Mouse (Mus musculus): ENCODE results near the gene Tet2. TPM values are rescaled to one million over a fixed set of nuclear protein-coding genes. Genes with fewer than 3 reads are reported as not detected.

Gene Tet2
- polyA plus RNA-seq, 1 experiment from 2014 or later = 19.7 TPM

- H3K9ac ChIP-seq (ENCODE audit: low read length) = no peak overlapping the region
- H3K36me3 ChIP-seq (ENCODE audit: control insufficient read depth, insufficient read depth, low read length) = no peaks in the 10 kb centered on the region
- H3K4me2 ChIP-seq (ENCODE audit: low read length) = no peak overlapping the region
- H3K27me3 ChIP-seq (replicated peaks; ENCODE audit: control insufficient read depth, insufficient read depth, low read length) = no peaks in the 10 kb centered on the region
- WGBS = 91% methylated on average over 9 of the region's 9 CpGs
- no peaks in the 10 kb centered on the region for H3K9me3 ChIP-seq (ENCODE audit: control insufficient read depth, low read length)
- H3K4me3 ChIP-seq (ENCODE audit: low read depth, low read length) = no peak overlapping the region
- DNase-seq (ENCODE audit: low spot score) (no peak), ATAC-seq (replicated peaks; ENCODE audit: low FRiP score, low TSS enrichment, low read depth) (no peak)
- H3K27ac ChIP-seq (ENCODE audit: low read depth) = no peak overlapping the region
- no peaks in the 10 kb centered on the region for H3K4me1 ChIP-seq (replicated peaks; ENCODE audit: control insufficient read depth, insufficient read depth, low read length)
These were observed 34.7 kb upstream of the Tet2 start for GRCm38 (mm10) chr3:133579671-133580070.

- Histone ChIP-seq H3K27ac (ENCODE audit: low read depth) (no peak overlapping the region), H3K4me2 (ENCODE audit: low read length) (no peak overlapping the region), H3K27me3 (replicated peaks; ENCODE audit: control insufficient read depth, insufficient read depth, low read length) (no peaks in the 10 kb centered on the region), H3K4me3 (ENCODE audit: low read depth, low read length) (no peak overlapping the region), H3K4me1 (replicated peaks; ENCODE audit: control insufficient read depth, insufficient read depth, low read length) (no peaks in the 10 kb centered on the region), H3K36me3 (ENCODE audit: control insufficient read depth, insufficient read depth, low read length) (no peaks in the 10 kb centered on the region), H3K9me3 (ENCODE audit: control insufficient read depth, low read length) (no peaks in the 10 kb centered on the region), H3K9ac (ENCODE audit: low read length) (no peak overlapping the region)
- DNase-seq (ENCODE audit: low spot score) (no peak), ATAC-seq (replicated peaks; ENCODE audit: low FRiP score, low TSS enrichment, low read depth) (no peak)
- WGBS = 36% methylated on average over 9 of the region's 9 CpGs
These were observed 34.2 kb upstream of the Tet2 start for GRCm38 (mm10) chr3:133579140-133579539.

GRCm38 (mm10) chr3:133574969-133575368, 30.0 kb upstream of the Tet2 start:
- H3K9ac ChIP-seq (ENCODE audit: low read length) = no peak overlapping the region
- WGBS = 73% methylated on average over 6 of the region's 6 CpGs
- no peak for ATAC-seq (replicated peaks; ENCODE audit: low FRiP score, low TSS enrichment, low read depth)

GRCm38 (mm10) chr3:133571961-133572360, 27.0 kb upstream of the Tet2 start:
- no peaks in the 10 kb centered on the region for H3K9me3 ChIP-seq (ENCODE audit: control insufficient read depth, low read length)
- H3K4me3 ChIP-seq (ENCODE audit: low read depth, low read length) = no peak overlapping the region
- no peak overlapping the region for H3K27ac ChIP-seq (ENCODE audit: low read depth)
- no peaks in the 10 kb centered on the region for H3K36me3 ChIP-seq (ENCODE audit: control insufficient read depth, insufficient read depth, low read length)
- WGBS = 70% methylated on average over 5 of the region's 5 CpGs
- H3K4me2 ChIP-seq (ENCODE audit: low read length) = no peak overlapping the region
- ATAC-seq (replicated peaks; ENCODE audit: low FRiP score, low TSS enrichment, low read depth) (no peak), DNase-seq (ENCODE audit: low spot score) (no peak)
- H3K4me1 ChIP-seq (replicated peaks; ENCODE audit: control insufficient read depth, insufficient read depth, low read length) = no peaks in the 10 kb centered on the region
- no peak overlapping the region for H3K9ac ChIP-seq (ENCODE audit: low read length)
- no peaks in the 10 kb centered on the region for H3K27me3 ChIP-seq (replicated peaks; ENCODE audit: control insufficient read depth, insufficient read depth, low read length)

More at GRCm38 (mm10) chr3:133574969-133575368, 30.0 kb upstream of the Tet2 start:
- Histone ChIP-seq H3K27me3 (replicated peaks; ENCODE audit: control insufficient read depth, insufficient read depth, low read length) (no peaks in the 10 kb centered on the region), H3K4me3 (ENCODE audit: low read depth, low read length) (no peak overlapping the region), H3K9me3 (ENCODE audit: control insufficient read depth, low read length) (no peaks in the 10 kb centered on the region), H3K4me2 (ENCODE audit: low read length) (no peak overlapping the region), H3K36me3 (ENCODE audit: control insufficient read depth, insufficient read depth, low read length) (no peaks in the 10 kb centered on the region), H3K27ac (ENCODE audit: low read depth) (no peak overlapping the region), H3K4me1 (replicated peaks; ENCODE audit: control insufficient read depth, insufficient read depth, low read length) (no peaks in the 10 kb centered on the region)
- DNase-seq (ENCODE audit: low spot score) = no peak

- DNase-seq (ENCODE audit: low spot score) = no peak
- Histone ChIP-seq H3K4me2 (ENCODE audit: low read length) (no peak overlapping the region), H3K9me3 (ENCODE audit: control insufficient read depth, low read length) (no peaks in the 10 kb centered on the region), H3K4me3 (ENCODE audit: low read depth, low read length) (no peak overlapping the region), H3K4me1 (replicated peaks; ENCODE audit: control insufficient read depth, insufficient read depth, low read length) (no peaks in the 10 kb centered on the region), H3K27ac (ENCODE audit: low read depth) (no peak overlapping the region), H3K36me3 (ENCODE audit: control insufficient read depth, insufficient read depth, low read length) (no peaks in the 10 kb centered on the region), H3K27me3 (replicated peaks; ENCODE audit: control insufficient read depth, insufficient read depth, low read length) (no peaks in the 10 kb centered on the region), H3K9ac (ENCODE audit: low read length) (no peak overlapping the region)
- no peak for ATAC-seq (replicated peaks; ENCODE audit: low FRiP score, low TSS enrichment, low read depth)
- 72% methylated on average over 2 of the region's 2 CpGs for WGBS
These were observed 18.7 kb upstream of the Tet2 start for GRCm38 (mm10) chr3:133563503-133564205.

- ATAC-seq (replicated peaks; ENCODE audit: low FRiP score, low TSS enrichment, low read depth) = 0 out of 2 replicates have a peak, but pooled peaks have one; percentile 55
- no peaks in the 10 kb centered on the region for H3K4me1 ChIP-seq (replicated peaks; ENCODE audit: control insufficient read depth, insufficient read depth, low read length)
- no peak overlapping the region for H3K27ac ChIP-seq (ENCODE audit: low read depth)
- no peaks in the 10 kb centered on the region for H3K27me3 ChIP-seq (replicated peaks; ENCODE audit: control insufficient read depth, insufficient read depth, low read length)
- H3K36me3 ChIP-seq (ENCODE audit: control insufficient read depth, insufficient read depth, low read length) = no peaks in the 10 kb centered on the region
- no peak overlapping the region for H3K4me3 ChIP-seq (ENCODE audit: low read depth, low read length)
- no peak for DNase-seq (ENCODE audit: low spot score)
- H3K4me2 ChIP-seq (ENCODE audit: low read length) = no peak overlapping the region
- H3K9me3 ChIP-seq (ENCODE audit: control insufficient read depth, low read length) = no peaks in the 10 kb centered on the region
- WGBS = 81% methylated on average over 6 of the region's 6 CpGs
- no peak overlapping the region for H3K9ac ChIP-seq (ENCODE audit: low read length)
These were observed 14.6 kb upstream of the Tet2 start for GRCm38 (mm10) chr3:133559413-133560114.

- 54% methylated on average over 6 of the region's 6 CpGs for WGBS
- Histone ChIP-seq H3K9ac (ENCODE audit: low read length) (no peak overlapping the region), H3K4me3 (ENCODE audit: low read depth, low read length) (no peak overlapping the region), H3K27me3 (replicated peaks; ENCODE audit: control insufficient read depth, insufficient read depth, low read length) (no peaks in the 10 kb centered on the region), H3K27ac (ENCODE audit: low read depth) (no peak overlapping the region), H3K36me3 (ENCODE audit: control insufficient read depth, insufficient read depth, low read length) (no peaks in the 10 kb centered on the region), H3K9me3 (ENCODE audit: control insufficient read depth, low read length) (no peaks in the 10 kb centered on the region), H3K4me2 (ENCODE audit: low read length) (no peak overlapping the region), H3K4me1 (replicated peaks; ENCODE audit: control insufficient read depth, insufficient read depth, low read length) (no peaks in the 10 kb centered on the region)
- ATAC-seq (replicated peaks; ENCODE audit: low FRiP score, low TSS enrichment, low read depth) (no peak), DNase-seq (ENCODE audit: low spot score) (no peak)
These were observed 12.7 kb upstream of the Tet2 start for GRCm38 (mm10) chr3:133557602-133558001.

GRCm38 (mm10) chr3:133557154-133557553, 12.2 kb upstream of the Tet2 start:
- no peak overlapping the region for H3K4me2 ChIP-seq (ENCODE audit: low read length)
- ATAC-seq (replicated peaks; ENCODE audit: low FRiP score, low TSS enrichment, low read depth) (no peak), DNase-seq (ENCODE audit: low spot score) (no peak)
- no peaks in the 10 kb centered on the region for H3K9me3 ChIP-seq (ENCODE audit: control insufficient read depth, low read length)
- no peaks in the 10 kb centered on the region for H3K27me3 ChIP-seq (replicated peaks; ENCODE audit: control insufficient read depth, insufficient read depth, low read length)
- no peak overlapping the region for H3K27ac ChIP-seq (ENCODE audit: low read depth)
- H3K4me3 ChIP-seq (ENCODE audit: low read depth, low read length) = no peak overlapping the region
- no peaks in the 10 kb centered on the region for H3K4me1 ChIP-seq (replicated peaks; ENCODE audit: control insufficient read depth, insufficient read depth, low read length)
- H3K36me3 ChIP-seq (ENCODE audit: control insufficient read depth, insufficient read depth, low read length) = no peaks in the 10 kb centered on the region
- no peak overlapping the region for H3K9ac ChIP-seq (ENCODE audit: low read length)
- 72% methylated on average over 7 of the region's 7 CpGs for WGBS

GRCm38 (mm10) chr3:133555378-133555777, 10.4 kb upstream of the Tet2 start:
- Histone ChIP-seq H3K4me1 (replicated peaks; ENCODE audit: control insufficient read depth, insufficient read depth, low read length) (no peaks in the 10 kb centered on the region), H3K4me2 (ENCODE audit: low read length) (no peak overlapping the region), H3K36me3 (ENCODE audit: control insufficient read depth, insufficient read depth, low read length) (no peaks in the 10 kb centered on the region), H3K27me3 (replicated peaks; ENCODE audit: control insufficient read depth, insufficient read depth, low read length) (no peaks in the 10 kb centered on the region), H3K4me3 (ENCODE audit: low read depth, low read length) (no peak overlapping the region), H3K27ac (ENCODE audit: low read depth) (no peak overlapping the region), H3K9me3 (ENCODE audit: control insufficient read depth, low read length) (no peaks in the 10 kb centered on the region), H3K9ac (ENCODE audit: low read length) (no peak overlapping the region)
- DNase-seq (ENCODE audit: low spot score) (no peak), ATAC-seq (replicated peaks; ENCODE audit: low FRiP score, low TSS enrichment, low read depth) (no peak)
- WGBS = 79% methylated on average over 7 of the region's 7 CpGs
